Mouse (Mus musculus): Measurements from ENCODE around the gene Akr1b8. TPM values are rescaled to one million over a fixed set of nuclear protein-coding genes. Genes with fewer than 3 reads are reported as not detected.

Gene Akr1b8
- polyA plus RNA-seq (2012; rRNA removed) (5.6 and 6.5 TPM in 2 replicates), polyA plus RNA-seq (2014; fragmentation: Nextera tagmentation; extraction: Ambion mirVana) (7.1 and 8.5 TPM in 2 replicates)

- Histone ChIP-seq H3K27ac (replicated peaks; ENCODE audit: low read depth, low read length) (peak within 1 kb of the TSS; percentile 62), H3K27me3 (ENCODE audit: control insufficient read depth, insufficient read depth, low read length) (no peaks in the 10 kb centered on the region), H3K9me3 (ENCODE audit: control insufficient read depth, low read length) (no peaks in the 10 kb centered on the region), H3K4me1 (ENCODE audit: control insufficient read depth, insufficient read depth, low read length) (peaks cover 13% of the 10 kb centered on the region), H3K4me3 (replicated peaks; ENCODE audit: low read length) (peak within 1 kb of the TSS; percentile 13; the same call in 1 of the 2 replicates), H3K4me2 (replicated peaks; ENCODE audit: low read depth, low read length, severe bottlenecking) (peak within 1 kb of the TSS; percentile 37), H3K36me3 (ENCODE audit: control insufficient read depth, insufficient read depth, low read length) (no peaks in the 10 kb centered on the region), H3K9ac (ENCODE audit: low read depth, low read length, severe bottlenecking) (no peak within 1 kb of the TSS)
- DNase-seq (ENCODE audit: low spot score) (no peak), ATAC-seq (ENCODE audit: low FRiP score, low read depth) (peak; percentile 70)
- 7% methylated on average over 16 of the region's 16 CpGs for WGBS
- no peak for TF ChIP-seq POLR2A (IDR thresholded peaks at IDR 0.05; ENCODE audit: borderline replicate concordance, extremely low read depth, insufficient read depth, insufficient read length)
These were observed at the start of gene Akr1b8 for GRCm38 (mm10) chr6:34353658-34354353. Akr1b8 (plus strand) TSS chr6:34354119.

- ATAC-seq (ENCODE audit: low FRiP score, low read depth) (peak; percentile 68; the same call in 1 of the 2 replicates), DNase-seq (ENCODE audit: low spot score) (no peak)
- H3K4me1 ChIP-seq (ENCODE audit: control insufficient read depth, insufficient read depth, low read length), result no peaks in the 10 kb centered on the region
- TF ChIP-seq POLR2A (IDR thresholded peaks at IDR 0.05; ENCODE audit: borderline replicate concordance, extremely low read depth, insufficient read depth, insufficient read length), result no peak
- WGBS, result 72% methylated on average over 10 of the region's 10 CpGs
- H3K4me2 ChIP-seq (replicated peaks; ENCODE audit: low read depth, low read length, severe bottlenecking), result no peak overlapping the region
- no peaks in the 10 kb centered on the region for H3K9me3 ChIP-seq (ENCODE audit: control insufficient read depth, low read length)
- peaks cover 49% of the 10 kb centered on the region for H3K36me3 ChIP-seq (ENCODE audit: control insufficient read depth, insufficient read depth, low read length)
- H3K27ac ChIP-seq (replicated peaks; ENCODE audit: low read depth, low read length), result no peak overlapping the region
- H3K9ac ChIP-seq (ENCODE audit: low read depth, low read length, severe bottlenecking), result no peak overlapping the region
- no peak overlapping the region for H3K4me3 ChIP-seq (replicated peaks; ENCODE audit: low read length)
- no peaks in the 10 kb centered on the region for H3K27me3 ChIP-seq (ENCODE audit: control insufficient read depth, insufficient read depth, low read length)
These were observed 49.2 kb upstream of the Akr1b8 start for GRCm38 (mm10) chr6:34304675-34305241.

DNA sequence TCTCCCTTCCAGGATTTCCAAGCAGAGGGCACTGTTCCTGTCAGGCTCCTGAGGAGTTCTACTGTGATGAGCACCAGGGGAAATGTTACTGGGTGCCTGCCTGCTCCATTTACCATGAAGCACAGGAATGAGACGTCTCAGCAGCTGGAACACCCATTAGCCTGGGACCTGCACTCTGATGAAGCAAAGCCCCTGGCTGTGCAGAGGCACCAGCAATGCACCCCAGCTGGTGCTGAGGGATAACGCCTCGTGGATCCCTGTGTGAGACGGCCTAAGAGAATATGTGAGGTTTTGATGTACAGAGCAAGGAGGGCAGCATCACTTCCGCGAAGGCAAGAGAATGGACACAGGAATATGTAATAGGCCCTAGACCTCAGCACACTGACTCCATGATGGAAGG is 47.1 kb upstream of the Akr1b8 start:
- no peak for ATAC-seq (ENCODE audit: low FRiP score, low read depth)
- TF ChIP-seq POLR2A (IDR thresholded peaks at IDR 0.05; ENCODE audit: borderline replicate concordance, extremely low read depth, insufficient read depth, insufficient read length), result no peak
- Histone ChIP-seq H3K4me1 (ENCODE audit: control insufficient read depth, insufficient read depth, low read length) (no peaks in the 10 kb centered on the region), H3K27me3 (ENCODE audit: control insufficient read depth, insufficient read depth, low read length) (no peaks in the 10 kb centered on the region), H3K4me2 (replicated peaks; ENCODE audit: low read depth, low read length, severe bottlenecking) (no peak overlapping the region), H3K27ac (replicated peaks; ENCODE audit: low read depth, low read length) (no peak overlapping the region), H3K9me3 (ENCODE audit: control insufficient read depth, low read length) (no peaks in the 10 kb centered on the region), H3K36me3 (ENCODE audit: control insufficient read depth, insufficient read depth, low read length) (peaks cover 69% of the 10 kb centered on the region), H3K4me3 (replicated peaks; ENCODE audit: low read length) (no peak overlapping the region), H3K9ac (ENCODE audit: low read depth, low read length, severe bottlenecking) (no peak overlapping the region)
- WGBS, result 86% methylated on average over 6 of the region's 6 CpGs
- no peak for DNase-seq (ENCODE audit: low spot score)

DNA sequence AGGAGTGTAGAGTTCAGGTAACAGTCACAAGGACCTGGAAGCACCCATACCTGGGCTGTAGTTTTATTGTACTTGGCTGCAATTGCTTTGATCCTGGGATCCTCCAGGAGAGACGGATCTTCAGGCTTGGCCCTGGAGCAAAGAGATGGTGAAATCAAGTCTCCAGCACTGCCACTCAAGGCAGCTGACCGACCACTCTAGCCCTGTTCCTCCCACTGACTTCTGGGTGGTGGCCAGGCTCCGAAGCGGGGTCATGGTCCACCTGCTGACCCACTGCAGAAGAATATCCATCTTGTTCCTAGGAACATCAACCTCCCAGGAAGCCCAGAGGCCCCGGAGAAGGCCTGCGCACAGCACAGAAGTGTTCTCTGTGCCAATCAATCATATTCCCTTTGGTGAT is 44.4 kb upstream of the Akr1b8 start:
- WGBS, result 98% methylated on average over 6 of the region's 6 CpGs
- H3K27me3 ChIP-seq (ENCODE audit: control insufficient read depth, insufficient read depth, low read length), result no peaks in the 10 kb centered on the region
- no peaks in the 10 kb centered on the region for H3K4me1 ChIP-seq (ENCODE audit: control insufficient read depth, insufficient read depth, low read length)
- no peak overlapping the region for H3K9ac ChIP-seq (ENCODE audit: low read depth, low read length, severe bottlenecking)
- TF ChIP-seq POLR2A (IDR thresholded peaks at IDR 0.05; ENCODE audit: borderline replicate concordance, extremely low read depth, insufficient read depth, insufficient read length), result no peak
- ATAC-seq (ENCODE audit: low FRiP score, low read depth), result no peak
- no peak for DNase-seq (ENCODE audit: low spot score)
- H3K36me3 ChIP-seq (ENCODE audit: control insufficient read depth, insufficient read depth, low read length), result peaks cover 67% of the 10 kb centered on the region
- H3K27ac ChIP-seq (replicated peaks; ENCODE audit: low read depth, low read length), result no peak overlapping the region
- no peak overlapping the region for H3K4me3 ChIP-seq (replicated peaks; ENCODE audit: low read length)
- H3K4me2 ChIP-seq (replicated peaks; ENCODE audit: low read depth, low read length, severe bottlenecking), result no peak overlapping the region
- no peaks in the 10 kb centered on the region for H3K9me3 ChIP-seq (ENCODE audit: control insufficient read depth, low read length)

DNA sequence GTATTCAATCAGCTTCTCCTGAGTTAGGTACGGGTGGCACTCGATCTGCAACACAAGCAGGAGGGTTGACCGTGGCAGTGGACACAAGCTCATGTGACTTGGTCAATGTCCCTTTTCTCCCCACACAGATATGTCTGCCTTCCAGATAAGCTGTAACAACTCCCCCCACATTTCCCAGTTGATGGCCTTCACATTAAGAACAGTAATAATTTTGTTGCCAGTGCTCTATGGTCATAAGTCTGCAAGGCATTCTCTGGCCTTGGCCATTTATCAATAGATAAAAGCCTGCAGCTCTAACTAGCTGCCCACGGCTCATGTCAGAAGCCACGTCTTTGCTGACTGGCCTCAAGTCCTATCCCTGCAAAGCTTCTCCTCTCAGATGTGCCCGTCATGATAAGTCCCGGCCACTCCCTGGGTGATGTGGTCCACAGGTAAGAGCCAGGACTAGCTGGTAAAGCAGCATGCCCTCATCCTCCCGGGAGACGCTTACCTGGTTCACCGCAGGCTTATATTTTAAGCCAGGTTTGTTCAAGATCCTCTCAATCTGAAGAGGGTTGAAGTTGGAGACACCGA is 43.8 kb upstream of the Akr1b8 start:
- no peak overlapping the region for H3K4me3 ChIP-seq (replicated peaks; ENCODE audit: low read length)
- ATAC-seq (ENCODE audit: low FRiP score, low read depth) (no peak), DNase-seq (ENCODE audit: low spot score) (no peak)
- no peaks in the 10 kb centered on the region for H3K9me3 ChIP-seq (ENCODE audit: control insufficient read depth, low read length)
- no peak overlapping the region for H3K9ac ChIP-seq (ENCODE audit: low read depth, low read length, severe bottlenecking)
- 91% methylated on average over 11 of the region's 11 CpGs for WGBS
- no peaks in the 10 kb centered on the region for H3K4me1 ChIP-seq (ENCODE audit: control insufficient read depth, insufficient read depth, low read length)
- no peak overlapping the region for H3K27ac ChIP-seq (replicated peaks; ENCODE audit: low read depth, low read length)
- H3K27me3 ChIP-seq (ENCODE audit: control insufficient read depth, insufficient read depth, low read length), result no peaks in the 10 kb centered on the region
- no peak for TF ChIP-seq POLR2A (IDR thresholded peaks at IDR 0.05; ENCODE audit: borderline replicate concordance, extremely low read depth, insufficient read depth, insufficient read length)
- peaks cover 65% of the 10 kb centered on the region for H3K36me3 ChIP-seq (ENCODE audit: control insufficient read depth, insufficient read depth, low read length)
- no peak overlapping the region for H3K4me2 ChIP-seq (replicated peaks; ENCODE audit: low read depth, low read length, severe bottlenecking)

Measured in limb, embryonic 14.5 days (tissue).